Mouse (Mus musculus) ovary, postnatal 10 days (tissue): ENCODE measurements around the gene Vcp.

Source experiments
- DNase-seq: peaks from one replicate; pipeline ENCODE4 v3.0.0; 2022; ENCODE audit warnings: low spot score

Gene Vcp

DNA sequence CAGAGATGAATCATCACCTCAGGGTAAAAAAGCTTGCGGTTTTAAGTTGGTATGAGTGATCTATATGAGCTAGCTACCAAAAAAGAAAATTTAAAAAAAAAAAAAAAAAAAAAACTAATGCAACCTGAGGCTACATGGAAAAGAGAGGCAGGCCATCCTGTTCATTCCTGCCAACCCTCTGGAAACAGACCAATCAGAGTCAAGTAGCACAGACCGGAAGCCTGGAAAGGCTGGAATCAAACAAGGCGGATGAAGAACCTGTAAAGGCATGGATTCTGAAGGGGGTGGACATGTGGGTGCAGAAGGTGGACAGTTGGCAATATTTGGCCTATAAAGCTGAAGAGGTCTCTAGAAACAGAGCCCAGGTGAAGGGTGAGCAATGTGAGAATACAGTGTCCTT is 54.9 kb downstream of the Vcp start:
- DNase-seq: no peak

DNA sequence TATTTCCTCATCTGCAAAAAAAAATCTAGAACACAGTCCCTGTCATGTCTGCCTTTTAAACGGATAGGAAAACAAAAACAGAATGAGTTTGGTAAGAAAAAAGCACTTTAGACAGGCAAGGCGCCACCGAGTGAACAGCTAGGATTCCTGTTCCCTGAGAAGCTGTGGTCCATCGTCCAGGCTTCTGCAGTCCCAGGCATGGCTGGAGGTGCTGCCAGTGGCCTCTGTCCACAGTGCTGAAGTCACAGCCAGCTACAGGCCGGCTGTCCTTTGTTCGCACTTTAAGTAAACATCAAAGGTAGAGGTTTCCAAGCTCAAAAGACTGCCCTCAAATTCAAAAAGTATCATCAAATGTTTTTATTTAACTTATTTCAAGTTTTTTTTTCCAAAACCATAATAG is 55.3 kb downstream of the Vcp start:
- DNase-seq: no peak

- DNase-seq: no peak
Measured at GRCm38 (mm10) chr4:42944185-42944584, 56.1 kb downstream of the Vcp start.

DNA sequence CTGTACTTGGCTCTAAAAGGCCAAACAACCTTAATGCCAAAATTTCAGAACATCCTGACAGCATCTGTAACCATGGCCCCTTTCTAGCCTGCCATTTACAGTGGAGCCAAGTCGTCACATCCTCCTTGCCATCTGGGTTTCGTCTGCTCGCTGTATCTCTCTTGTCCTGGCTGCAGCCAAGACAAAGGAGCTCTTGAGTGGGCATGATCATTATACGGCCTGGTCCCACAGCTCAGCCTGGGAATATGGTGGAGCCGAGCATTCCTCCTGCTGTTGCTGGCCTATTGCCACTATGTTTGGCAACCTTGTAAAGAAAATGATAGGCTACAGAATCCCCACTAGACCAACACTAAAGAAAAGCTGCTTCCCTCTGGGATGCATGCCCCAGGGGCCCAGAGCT is 57.0 kb downstream of the Vcp start:
- no peak for DNase-seq

GRCm38 (mm10) chr4:42941396-42941795 is 58.9 kb downstream of the Vcp start:
- no peak for DNase-seq

DNA sequence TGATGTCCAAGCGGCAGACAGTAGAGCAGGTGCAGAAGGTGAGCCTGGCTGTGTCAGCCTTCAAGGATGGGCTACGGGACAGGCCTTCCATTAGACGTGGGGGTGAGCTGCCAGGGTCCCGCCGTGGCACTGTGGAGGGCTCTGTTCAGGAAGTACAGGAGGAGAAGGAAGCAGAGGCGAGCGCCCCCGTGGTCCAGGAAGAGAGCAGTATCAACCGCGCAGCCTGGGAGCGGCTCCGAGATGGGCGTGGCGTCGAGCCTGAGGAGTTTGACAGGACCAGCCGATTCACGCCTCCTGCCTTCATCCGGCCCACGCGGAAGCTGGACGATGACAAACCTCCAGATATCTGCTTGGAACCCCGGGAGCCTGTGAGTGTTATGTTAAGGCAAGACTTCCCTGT is 66.7 kb downstream of the Vcp start:
- DNase-seq: no peak

DNA sequence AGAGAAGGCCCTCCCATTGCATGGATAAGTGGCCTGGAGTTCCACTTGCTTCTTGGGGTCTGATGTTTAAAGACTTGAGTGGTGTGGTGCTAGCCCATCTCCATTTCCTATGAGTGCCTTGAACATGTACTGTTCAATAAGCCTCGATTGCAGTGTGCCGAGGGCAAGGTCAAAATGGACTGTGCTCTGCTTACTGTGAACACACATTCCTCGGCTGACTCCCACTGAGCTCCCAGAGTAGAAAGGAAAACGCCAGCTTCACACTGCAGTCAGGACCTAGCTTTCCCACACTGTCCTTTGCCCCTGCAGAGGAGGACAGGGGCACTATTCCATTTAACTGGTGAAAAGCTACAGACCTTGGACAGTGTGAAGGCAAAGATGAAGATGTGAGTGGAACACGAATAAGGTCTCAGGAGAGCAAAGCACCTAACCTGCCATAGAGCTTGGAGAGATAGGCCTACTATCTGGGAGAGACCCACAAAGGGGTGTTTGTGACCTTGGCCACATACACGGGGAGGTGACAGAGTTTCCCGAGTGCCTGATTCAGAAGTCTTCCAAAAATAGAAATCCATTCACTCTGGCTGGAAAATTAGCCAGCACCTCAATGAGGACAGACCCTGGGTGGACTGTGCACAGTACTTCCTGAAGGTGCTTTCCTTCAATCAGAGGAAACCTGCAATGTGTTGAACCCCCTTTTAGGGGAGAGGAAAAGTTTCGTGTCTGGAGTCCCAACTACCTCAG is 67.9 kb downstream of the Vcp start:
- DNase-seq: no peak
